Mouse (Mus musculus) adrenal gland, adult 8-10 months (tissue): ENCODE data around the gene Kctd3. TPM values are rescaled to one million over a fixed set of nuclear protein-coding genes. Genes with fewer than 3 reads are reported as not detected.
"Not testable (repeated sequence)": the region's sequence is repeated elsewhere in the genome, so short reads cannot be mapped to it uniquely, and the experiment has no call there.

Experiments used
- DNase-seq: peaks from one replicate; pipeline ENCODE4 v3.0.0; 2022
- total RNA-seq, 4 experiments: library from RNA; stranded (reverse); gene quantifications; 2 replicates each; pipeline ENCODE4 v1.2.4; 2022

Gene Kctd3
- total RNA-seq = 10 to 100 TPM; 25.9 to 31.7 (median 27.8) TPM

DNA sequence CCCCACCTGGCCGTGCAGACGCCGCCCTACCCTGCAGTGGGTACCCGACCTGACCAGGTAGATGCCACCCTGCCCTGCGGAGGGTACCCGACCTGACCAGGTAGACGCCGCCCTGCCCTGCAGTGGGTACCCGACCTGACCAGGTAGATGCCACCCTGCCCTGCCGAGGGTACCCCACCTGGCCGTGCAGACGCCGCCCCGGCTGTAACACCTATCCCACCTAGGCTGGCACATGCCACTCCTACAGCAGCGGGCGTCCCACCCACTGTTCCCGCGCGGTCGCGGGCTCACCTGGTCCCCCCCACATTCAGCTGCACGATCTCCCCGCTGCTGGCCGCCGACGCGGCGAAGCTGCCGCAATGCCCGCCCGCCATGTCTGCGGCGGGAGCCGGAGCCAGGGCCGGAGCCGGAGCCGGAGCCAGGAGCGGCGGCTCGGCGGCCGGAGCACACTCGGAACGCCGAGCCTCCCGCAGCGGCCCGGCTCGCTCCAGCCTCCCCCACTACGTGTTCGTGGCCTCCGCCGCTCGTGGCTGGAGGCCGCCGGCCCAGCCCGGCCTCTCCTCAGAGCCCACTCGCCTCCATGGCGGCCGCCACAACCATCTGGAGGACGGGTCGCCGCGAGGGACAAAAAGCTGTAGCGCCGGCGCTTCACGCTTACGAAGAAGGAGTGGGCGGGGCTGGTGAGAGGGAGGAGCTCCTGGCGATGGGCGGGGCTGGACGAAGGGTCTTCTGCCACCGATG is at the start of gene Kctd3:
TSS of gene Kctd3 (minus strand) at position 603 of the 741 bp plus-strand sequence.
- DNase-seq = peak; percentile 91

DNA sequence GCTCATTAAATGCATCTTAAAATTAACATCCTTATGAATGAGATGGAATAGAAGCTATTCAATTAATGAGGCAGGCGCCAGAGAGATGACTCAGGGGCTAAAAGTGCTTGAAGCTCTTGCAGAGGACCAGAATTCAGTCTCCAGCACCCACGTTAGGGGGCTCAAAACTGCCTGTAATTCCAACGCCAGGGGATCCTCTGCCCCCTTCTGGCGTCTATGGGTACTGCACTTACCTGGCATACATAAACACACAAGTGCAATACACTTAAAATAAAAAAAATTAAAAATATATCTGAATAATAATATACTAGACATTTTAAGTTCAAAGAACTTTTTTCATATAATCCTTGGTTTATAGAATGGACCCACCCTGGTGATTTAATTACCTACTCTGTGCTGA is 49.8 kb upstream of the Kctd3 start:
- DNase-seq = no peak

DNA sequence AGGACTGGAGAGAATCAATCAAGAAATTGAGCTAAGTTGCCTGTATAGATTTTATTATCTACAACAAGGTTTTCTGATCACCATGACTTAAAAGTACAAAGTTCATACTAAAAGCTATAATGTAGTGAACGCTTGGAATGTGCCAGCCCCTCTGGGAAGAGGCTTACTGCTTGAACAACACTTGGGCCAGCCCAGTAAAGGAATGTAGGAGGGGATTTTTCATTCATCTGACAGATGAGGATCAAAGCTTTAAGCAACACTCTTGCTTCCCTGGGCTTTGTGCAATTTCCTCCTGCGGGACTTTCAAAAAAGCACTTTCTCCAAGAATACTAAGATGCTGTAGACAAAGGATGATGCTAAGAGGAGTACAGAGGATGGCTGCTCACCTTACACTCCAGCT is 48.3 kb upstream of the Kctd3 start:
- no peak for DNase-seq

DNA sequence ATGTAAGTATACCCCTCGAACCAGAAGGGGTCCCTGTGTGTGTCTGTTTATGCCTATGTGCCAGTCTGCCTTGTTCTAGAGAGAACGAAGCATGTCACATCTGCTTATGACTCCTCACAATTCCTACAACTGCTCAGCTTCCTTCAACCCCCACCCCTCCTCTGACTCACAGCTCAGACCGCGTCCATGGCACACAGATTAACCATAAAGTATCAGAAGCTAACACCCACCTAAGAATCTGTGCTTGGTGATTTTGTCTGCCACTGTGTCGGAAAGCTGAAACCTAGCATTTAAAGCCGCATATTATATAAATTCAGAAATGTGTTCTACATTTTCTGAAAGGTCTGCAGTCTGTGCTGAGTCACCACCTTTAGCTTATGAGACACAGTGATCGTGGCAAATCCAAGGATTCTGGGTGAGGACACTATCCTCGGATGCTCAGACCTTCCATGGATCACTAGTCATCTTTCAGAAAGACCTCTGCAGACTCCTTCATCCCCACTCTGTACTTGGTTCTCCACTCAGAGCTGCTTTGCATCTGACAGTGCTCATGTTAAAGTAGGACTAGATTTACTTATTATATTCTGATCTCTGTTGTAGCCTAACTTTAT is 47.4 kb upstream of the Kctd3 start:
- no peak for DNase-seq

DNA sequence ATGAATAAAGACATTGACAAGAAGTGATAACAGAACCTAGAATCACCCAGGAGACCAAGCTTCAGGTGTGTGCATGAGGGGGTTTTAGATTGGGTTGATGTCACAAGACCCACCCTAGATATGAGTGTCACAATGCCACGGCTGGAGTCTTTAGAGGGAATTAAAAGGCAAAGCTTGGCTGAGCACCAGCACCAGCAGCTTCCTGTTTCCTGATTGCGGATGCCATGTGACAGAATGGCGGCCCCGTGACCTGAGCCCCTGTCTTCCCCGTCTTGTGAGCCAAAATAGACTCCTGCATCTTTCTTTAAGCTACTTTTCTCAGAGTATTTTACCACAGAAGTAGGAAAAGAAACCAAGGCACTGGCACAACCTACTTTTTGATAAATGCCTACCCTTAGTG is 46.5 kb upstream of the Kctd3 start:
- no peak for DNase-seq

DNA sequence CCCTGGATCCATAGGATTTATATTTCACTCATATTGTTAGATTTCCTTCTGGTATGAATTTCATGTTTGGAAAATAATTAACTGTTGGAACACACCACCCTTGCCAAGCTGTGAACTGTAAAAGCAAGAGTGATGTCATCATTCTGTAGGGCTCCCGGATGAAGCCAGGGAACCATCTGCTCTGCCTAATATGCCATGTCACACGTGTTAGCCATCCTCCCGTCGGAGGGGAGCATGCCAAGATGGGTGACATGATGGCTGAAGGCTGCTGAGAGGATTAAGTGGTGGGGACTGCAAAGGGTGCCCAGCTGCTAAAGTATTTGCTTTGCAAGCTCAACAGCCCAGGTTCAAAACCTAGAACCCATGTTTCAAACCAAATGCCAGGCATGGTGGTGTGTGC is 44.5 kb upstream of the Kctd3 start:
- DNase-seq = no peak

DNA sequence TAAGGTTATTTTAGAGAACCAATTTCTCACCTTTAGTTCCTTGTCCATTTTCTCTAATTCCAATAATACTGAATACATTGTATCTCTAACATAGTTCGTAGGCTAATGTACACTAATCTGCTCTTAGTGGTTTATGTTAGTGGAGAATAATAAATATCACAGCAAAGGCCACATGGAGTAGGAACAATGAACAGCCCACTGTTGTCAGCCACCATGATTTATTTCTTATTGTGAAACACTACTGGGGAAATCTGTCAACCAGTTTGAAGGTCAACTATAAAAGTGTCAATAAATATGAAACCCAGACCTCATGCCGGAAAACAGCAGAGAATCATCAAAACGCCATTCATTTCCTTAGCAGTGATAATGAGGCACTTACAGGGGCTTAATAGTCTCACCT is 42.5 kb upstream of the Kctd3 start:
- DNase-seq = no peak

DNA sequence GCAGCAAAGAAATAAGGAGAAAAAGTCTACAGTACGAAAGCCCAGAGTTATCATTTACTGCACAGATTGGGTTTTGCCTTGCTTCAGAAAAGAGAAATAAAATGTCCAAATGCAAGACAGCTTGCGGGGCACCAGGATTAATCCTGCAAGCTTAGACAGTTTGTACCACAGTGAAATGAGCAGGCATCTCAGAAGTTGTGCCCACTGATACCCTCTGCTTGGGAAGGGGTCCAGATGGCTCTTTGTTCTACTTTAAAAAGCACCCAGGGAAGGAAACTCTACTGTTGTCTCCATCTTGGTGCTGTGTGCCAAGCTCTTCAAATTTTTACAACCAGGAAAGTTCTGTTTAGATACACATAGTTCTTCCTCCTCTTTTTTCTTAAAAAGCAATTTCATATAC is 40.7 kb upstream of the Kctd3 start:
- no peak for DNase-seq

DNA sequence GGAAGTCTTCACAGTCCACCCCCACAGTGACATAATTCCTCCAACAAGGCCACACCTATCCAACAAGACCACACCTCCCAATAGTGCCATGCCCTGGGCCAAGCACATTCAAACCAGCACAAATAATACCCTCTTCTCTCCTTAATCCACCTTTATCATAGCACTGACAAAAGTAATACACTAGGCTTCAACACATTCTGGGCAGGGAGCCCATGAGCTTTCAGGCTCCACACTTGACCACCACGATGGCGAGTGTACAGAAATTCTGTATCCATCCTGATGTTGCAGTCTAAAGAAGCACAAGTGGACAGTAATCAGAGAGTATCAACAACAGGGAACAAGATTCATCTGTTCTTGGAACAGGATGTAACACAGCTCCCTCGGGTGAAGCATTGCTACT is 40.3 kb upstream of the Kctd3 start:
- no peak for DNase-seq

DNA sequence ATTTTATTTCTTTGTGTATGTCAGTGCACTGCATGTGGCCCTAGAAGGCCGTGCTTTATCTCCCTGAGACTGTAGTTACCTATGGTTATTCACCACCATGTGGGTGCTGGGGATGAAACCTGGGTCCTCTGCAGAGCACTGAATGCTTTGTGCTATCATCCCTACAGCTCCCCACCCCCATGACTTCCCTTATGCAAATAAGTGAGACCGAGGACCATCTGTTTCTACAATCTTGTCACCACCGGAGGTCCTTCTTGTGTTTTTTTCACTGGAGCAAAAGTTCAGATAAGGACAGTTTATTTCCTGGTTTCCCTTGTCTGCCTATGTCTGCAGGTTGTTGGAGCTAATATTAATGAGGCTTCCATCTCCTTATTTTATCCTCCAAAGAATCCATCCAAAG is 39.2 kb upstream of the Kctd3 start:
- DNase-seq = no peak

DNA sequence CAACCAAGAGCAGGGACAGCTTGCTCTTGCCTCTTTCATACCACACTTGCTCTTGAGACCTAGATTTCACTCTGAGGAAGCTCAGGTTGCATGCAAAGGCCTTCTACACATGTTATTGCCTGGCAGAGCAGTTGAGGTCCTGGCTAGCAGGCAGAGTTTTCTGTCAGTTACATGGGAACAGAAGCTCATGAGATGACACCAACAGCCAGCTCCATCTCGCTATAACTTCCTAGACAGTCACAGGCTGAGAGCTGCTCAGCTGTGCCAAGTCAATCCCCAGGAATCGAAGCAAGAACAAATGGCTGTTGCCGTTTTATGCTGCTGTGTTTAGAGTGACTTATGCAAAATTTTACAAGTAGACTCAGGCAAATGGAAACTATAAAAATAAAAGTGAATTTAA is 38.7 kb upstream of the Kctd3 start:
- no peak for DNase-seq

DNA sequence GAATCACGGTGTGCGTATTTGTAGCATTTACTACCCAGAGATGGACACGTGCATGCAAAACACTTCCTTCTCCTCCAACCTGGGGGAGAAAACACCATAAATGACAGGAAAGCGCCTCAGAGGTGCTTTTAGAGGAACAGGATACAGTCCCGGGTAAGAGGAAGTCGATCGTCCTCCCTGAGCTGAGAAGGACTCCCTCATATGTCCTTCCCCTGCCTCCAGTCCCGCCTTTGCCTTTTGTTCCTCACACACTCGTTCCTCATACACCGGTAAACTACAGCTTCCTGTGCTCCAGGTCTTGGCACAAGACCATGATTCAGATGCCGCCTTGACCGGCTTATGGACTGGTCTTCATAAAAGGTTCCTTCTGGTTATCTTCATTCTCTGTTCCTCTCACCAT is 33.6 kb upstream of the Kctd3 start:
- no peak for DNase-seq

DNA sequence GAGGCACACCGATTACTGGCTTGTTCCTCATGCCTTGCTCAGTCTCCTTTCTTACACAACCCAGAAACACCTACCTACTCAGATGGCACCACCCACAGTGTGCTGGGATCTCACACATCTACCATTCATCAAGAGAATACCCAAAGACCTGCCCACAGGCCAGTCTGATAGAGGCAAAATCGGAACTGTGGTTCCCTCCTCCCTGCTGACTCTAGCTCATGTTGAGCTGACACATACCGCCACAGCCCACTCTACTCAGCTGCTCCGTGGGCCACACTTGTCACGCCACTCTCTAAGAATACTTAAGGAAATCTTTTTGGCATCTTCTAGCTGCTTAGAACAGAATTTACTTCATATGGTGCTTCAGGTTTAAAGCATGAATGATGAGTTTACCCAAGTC is 31.7 kb upstream of the Kctd3 start:
- DNase-seq = no peak

DNA sequence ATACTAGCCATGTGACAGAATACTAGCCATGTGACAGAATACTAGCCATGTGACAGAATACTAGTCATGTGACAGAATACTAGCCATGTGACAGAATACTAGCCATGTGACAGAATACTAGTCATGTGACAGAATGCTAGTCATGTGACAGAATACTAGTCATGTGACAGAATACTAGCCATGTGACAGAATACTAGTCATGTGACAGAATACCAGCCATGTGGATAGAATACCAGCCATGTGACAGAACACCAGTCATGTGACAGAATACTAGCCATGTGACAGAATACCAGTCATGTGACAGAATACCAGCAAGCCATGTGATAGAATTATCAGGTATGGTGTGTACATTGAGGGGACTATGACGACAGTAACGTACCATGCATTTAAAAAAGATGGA is 25.2 kb upstream of the Kctd3 start:
- not testable (repeated sequence) for DNase-seq

DNA sequence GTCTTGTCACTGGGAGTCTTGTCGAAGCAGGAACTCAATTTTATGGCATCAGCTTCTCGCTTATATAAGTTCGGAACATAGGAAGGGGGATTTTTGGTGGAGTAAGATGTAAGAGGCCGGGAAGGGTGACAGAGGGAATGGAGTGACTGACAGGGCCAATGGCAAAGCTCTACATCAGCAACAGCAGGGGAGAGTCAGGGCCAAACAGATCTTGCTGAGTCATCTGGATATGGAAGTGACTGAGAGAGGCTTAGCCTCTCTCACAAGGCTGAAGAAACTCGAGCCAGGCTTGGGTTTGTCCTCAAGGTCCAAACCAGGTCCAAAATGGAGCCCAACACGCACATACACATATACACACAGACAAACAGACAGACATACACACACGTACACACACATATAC is 23.3 kb upstream of the Kctd3 start:
- no peak for DNase-seq

DNA sequence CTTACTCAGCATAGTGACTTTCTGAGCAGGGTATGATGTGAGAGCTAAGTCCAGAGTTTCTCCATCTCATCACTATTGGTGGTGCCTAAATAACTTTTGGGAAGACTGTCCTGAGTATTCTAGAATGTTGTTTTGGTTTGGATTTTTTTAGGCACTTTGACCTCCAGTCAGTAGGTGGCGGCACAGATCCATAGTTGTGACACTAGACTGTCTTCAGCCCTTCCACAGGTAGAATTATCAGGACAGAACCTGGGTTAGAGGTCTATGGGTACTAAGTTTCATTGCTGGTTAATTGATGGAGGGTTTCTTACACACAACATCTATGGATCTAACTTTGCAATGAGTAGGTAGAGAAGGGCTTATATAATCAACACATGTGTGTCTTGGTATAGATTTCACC is 20.6 kb upstream of the Kctd3 start:
- no peak for DNase-seq

DNA sequence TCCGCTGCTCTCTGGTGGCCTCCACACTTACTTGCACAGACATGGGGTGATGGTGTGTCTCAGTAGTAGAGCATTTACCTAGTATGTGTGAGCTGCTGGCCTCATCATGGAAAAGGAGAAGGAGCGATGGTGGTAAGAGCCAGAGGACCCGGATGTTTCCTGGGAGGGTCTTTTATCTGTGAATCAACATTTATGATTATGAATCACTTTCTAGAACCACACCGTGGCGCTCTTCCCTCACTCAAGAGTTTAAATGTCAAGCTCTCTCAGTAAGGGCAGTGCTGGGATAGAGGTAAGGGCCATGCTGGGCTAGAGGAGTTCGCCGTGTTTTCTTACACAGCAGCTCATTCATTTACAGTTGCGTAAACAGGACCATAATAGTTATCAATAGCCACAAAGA is 19.2 kb upstream of the Kctd3 start:
- no peak for DNase-seq

DNA sequence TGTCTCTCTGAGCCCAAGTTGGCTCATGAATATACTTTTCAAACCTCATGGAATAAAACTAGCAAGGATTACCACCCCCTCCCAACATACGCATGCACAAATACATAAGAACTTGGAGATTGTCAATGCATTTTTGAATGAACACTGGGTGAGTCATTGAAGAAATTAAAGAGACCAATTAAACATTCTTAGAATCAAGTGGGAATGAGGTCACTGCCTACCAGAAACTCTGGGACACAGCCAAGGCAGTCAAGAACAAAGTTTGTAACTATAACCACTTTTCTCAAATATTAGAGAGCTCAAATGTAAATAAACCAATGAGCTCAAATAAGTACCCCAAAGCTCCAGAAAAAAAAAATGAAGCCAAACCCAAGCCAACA is 16.1 kb upstream of the Kctd3 start:
- DNase-seq = no peak

DNA sequence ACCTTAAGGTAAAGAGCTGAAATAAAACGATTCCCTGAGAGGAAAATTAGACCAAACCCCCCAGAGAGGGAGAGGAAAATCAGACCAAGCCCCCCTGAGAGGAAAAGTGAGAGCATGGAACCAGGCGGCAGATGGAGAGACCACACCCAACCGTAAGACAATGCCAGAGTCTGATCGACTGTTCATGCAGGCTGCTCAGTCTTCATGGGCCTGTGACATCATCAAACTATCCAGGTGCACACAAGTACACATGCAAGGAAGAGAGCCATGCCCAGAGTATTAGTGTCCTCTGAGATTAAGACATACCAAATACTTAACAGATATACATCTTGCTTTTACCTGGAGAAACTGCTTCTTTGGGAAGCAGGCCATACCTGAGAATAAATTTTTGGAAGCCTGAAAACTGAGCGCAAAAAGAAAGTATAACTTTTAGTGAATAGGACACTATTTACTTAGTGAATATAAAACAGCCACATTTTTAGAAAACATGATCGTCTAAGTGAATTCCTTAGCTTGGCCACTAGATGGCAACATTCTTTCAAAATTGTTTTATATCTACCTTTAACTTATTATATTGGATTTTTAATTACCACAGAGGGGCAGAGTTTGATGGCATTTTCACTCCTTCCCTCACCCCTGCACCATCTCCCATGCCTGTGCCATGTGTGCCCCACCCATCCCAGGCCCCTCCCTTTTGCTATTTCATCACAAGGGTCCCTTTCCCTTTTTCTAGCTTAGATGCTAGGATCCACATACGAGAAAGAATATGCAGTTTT is 15.5 kb upstream of the Kctd3 start:
- no peak for DNase-seq

DNA sequence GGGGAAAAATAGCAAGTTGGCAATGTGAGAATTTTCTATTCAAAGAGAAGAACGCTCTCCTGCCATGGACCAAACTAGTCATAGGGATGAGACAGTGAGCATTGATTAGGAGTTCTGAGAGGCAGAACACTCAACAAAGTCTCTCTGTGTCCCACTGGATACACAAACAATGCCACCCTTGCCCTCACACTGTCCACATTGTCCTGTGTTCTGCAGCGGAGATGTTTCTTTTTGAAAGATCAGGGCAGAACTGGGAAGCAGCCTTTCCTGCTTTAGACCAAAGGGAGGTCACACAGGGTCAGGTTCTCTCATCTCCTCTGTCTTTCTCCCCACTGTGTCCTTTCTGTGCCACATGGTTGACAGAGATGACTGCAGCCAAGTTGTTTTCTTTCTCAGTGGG is 7.7 kb upstream of the Kctd3 start:
- no peak for DNase-seq

DNA sequence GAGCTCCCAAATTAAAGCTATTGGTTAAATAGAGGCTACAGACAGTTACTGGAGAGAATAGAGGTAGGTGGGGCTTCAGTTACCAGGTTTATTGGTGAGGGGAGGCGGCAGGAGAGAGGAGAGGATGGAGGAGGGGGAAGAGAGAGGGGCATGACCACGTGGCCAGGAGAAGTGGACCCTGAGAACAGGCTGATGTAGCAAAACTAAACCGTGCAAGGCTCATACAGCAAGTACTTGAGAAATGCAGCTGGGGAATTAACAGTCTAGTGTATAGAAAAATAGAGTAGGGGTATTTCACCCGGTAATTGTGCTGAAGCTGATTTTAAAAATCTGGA is 5.9 kb upstream of the Kctd3 start:
- no peak for DNase-seq

DNA sequence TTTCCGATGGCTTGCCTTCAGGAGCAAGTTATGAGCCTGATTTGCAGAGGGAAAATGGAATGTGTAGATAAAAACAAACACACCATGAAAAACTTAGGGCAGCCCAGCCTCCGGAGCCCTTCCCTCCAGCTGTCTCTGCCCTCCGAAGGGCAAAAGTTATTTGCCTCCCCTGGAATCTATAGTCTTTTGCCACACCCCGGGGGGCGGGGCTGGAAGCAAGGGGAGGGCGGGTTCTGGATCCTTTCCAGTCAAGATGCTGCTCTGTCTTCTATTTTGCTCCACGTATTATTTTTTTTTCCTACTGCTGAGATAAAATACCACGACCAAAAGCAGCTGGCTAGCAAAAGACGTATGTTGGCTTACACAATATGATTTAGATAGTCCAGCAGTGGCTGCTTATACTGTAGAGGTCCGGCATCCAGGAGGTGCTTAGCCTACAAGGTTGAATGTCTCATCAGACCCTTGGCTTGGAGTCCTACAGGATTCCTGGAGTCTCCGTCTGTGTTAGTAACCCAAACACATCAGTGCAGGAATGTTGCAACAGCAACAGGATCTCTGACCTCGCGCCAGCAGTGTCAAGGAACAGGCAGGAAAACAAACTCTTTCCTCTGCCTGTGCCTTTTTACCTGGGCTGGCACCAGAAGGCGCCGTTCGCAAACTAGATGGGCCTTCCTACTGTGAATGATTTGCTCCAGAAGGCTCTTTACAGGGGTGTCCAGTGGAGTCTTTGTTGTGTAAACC is 5.4 kb upstream of the Kctd3 start:
- peak; percentile 28 for DNase-seq

DNA sequence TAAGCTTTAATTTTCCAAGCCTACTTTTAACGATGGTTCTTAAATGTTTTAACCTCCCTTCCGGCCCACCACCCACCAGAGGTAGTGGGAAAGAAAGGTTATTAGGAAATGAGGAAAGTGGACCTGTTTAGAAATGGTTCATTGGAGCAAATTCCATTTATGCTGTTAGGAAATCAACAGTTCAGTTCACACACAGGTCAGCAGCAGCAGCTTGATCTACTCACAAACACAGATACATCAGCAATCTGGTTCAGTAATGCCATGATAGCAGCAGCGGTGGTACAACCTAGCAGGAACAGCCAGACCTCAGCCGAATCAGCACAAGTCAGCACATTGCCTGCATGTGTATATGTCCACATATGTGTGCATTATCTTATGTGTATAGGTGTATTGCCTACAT is 3.0 kb upstream of the Kctd3 start:
- DNase-seq = no peak

DNA sequence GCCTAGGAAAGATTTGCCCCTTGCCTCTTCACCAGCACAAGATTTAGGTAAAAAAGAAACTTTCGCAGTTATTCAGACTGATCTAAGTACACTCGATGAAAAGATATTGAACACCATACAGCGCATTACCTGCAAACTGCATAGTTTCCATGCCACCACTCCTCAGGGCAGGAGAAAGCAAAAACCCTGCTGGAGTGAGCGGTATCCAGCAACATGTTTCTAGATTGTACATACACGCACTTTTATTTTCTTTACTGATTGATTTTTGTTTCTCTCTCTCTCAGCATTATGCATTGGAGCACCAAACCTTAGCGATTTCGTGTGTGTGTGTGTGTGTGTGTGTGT is 311 bp upstream of the Kctd3 start:
- DNase-seq = no peak
